Mouse (Mus musculus): ENCODE data around the gene Lrrc38. TPM values are rescaled to one million over a fixed set of nuclear protein-coding genes. Genes with fewer than 3 reads are reported as not detected.

Lrrc38 gene
- polyA plus RNA-seq, 1 experiment from 2014 or later = 0.40 TPM

DNA sequence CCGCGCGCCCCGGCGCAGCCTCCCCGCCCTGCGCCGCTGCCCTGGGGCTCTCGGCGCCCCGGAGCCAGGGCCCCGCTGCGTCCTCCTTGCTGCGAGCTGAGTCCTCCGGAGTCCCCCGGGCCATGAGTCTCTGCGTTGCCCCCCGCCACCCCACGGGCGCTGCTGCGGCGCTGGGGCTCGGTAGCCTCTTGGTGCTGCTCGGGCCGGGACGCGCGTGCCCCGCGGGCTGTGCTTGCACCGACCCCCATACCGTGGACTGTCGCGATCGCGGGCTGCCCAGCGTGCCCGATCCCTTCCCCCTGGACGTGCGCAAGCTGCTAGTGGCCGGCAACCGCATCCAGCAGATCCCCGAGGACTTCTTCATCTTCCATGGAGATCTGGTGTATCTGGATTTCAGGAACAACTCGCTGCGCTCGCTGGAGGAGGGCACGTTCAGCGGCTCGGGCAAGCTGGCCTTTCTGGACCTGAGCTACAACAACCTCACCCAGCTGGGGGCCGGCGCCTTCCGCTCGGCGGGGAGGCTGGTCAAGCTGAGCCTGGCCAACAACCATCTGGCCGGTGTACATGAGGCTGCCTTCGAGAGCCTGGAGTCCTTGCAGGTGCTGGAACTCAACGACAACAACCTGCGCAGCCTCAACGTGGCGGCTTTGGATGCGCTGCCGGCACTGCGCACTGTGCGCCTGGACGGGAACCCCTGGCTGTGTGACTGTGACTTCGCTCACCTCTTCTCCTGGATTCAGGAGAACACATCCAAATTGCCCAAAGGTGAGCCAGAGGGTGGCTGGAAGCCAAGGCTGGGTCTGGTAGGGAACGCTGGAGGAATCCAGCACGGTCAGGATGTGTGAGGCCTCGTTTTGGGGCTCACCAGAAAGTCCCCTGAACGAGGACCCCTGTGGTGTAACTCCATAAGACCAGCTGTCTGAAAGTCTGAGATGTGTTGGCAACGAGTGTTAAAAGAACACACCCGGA is 774 bp downstream of the Lrrc38 start:
- Histone ChIP-seq H3K4me3 (peak overlapping the region; percentile 61), H3K4me1 (peaks cover 23% of the 10 kb centered on the region), H3K36me3 (no peaks in the 10 kb centered on the region), H3K9ac (peak overlapping the region; percentile 74), H3K27me3 (replicated peaks) (peaks cover 64% of the 10 kb centered on the region), H3K9me3 (no peaks in the 10 kb centered on the region), H3K27ac (replicated peaks) (no peak overlapping the region), H3K4me2 (peak overlapping the region; percentile 98)
- WGBS = 2% methylated on average over 72 of the region's 72 CpGs
- no peak for ATAC-seq (ENCODE audit: extremely low read depth, insufficient number of reproducible peaks, low FRiP score, low TSS enrichment)

DNA sequence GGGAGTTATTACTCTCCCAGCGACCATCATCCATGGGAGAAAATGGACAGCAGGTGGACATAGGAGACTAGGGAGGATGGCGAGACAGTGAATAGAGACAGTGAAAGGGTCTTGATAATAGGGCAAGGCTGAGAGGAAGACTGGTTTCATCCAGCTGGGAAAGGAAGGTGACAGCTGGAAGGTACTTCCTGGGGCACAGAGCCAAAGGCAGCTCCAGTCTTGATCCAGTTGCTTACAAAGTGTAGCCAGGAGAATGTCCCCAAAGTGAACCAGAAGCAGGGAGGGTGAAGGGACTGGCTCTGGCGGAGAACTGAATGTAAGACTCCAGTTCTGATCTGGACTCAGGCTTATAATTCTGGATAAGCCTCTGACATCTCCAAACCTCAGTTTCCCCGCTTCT is 2.7 kb downstream of the Lrrc38 start:
- 72% methylated on average over 4 of the region's 4 CpGs for WGBS
- H3K27me3 ChIP-seq (replicated peaks) = peaks cover 61% of the 10 kb centered on the region
- no peak overlapping the region for H3K9ac ChIP-seq
- no peak overlapping the region for H3K4me3 ChIP-seq
- ATAC-seq (ENCODE audit: extremely low read depth, insufficient number of reproducible peaks, low FRiP score, low TSS enrichment) = no peak
- no peak overlapping the region for H3K27ac ChIP-seq (replicated peaks)
- no peaks in the 10 kb centered on the region for H3K36me3 ChIP-seq
- H3K4me1 ChIP-seq = peaks cover 23% of the 10 kb centered on the region
- H3K9me3 ChIP-seq = no peaks in the 10 kb centered on the region
- H3K4me2 ChIP-seq = no peak overlapping the region

DNA sequence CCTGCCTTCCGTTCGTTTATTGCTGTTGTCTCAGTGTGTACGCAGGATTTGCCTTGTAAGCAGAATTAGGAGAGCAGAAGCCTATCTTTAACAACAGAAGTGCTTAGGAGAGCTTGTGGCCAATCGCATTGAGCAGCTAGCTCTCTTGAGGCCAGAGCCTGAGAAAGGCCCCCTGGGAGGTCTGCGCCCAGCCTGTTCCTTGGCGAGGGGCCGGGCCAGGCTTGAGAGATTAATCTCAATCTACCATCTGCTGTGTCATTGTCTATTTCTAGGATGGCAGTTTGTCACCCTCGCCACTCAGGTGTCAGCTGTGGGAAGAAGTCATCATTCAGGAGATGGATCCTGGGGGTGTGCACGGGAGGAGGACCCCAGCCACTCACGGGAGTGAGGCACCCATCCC is 12.0 kb downstream of the Lrrc38 start:
- H3K36me3 ChIP-seq = no peaks in the 10 kb centered on the region
- no peak overlapping the region for H3K9ac ChIP-seq
- H3K27me3 ChIP-seq (replicated peaks) = no peaks in the 10 kb centered on the region
- WGBS = 59% methylated on average over 10 of the region's 10 CpGs
- H3K4me3 ChIP-seq = no peak overlapping the region
- H3K9me3 ChIP-seq = no peaks in the 10 kb centered on the region
- H3K4me1 ChIP-seq = 0 out of 2 replicates have a peak, but pooled peaks cover under 1% of the 10 kb centered on the region
- H3K27ac ChIP-seq (replicated peaks) = no peak overlapping the region
- ATAC-seq (ENCODE audit: extremely low read depth, insufficient number of reproducible peaks, low FRiP score, low TSS enrichment) = no peak
- no peak overlapping the region for H3K4me2 ChIP-seq

DNA sequence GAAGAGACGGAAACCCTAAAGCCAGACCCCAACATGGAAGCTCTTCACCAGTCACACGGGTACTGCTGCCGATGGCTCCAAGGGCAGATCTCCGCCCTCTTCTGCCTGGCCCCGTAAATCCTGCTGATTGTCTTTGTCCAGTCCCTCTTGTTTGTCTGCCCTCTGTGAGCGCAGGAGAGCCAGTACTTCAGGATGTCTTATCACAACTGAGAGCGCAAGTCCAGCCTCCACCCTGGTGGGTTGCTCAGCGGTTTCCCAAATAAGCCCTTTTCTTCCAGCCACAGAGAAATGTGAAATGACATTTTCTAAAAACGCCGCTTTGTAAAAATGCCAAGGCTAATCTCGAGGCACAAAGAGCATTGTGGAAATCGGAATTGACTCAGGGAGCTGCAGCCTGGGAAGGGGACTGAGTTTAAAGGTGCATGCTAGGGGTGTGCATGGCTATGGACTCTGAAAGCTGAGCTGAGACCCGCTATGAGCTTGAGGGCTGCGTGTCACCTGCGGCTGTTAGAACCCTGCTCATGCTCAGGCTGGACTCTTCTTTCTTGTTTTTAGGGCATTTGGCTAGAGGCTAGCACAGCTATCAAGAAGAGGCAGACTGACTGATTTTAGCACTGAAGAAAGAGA is 17.0 kb downstream of the Lrrc38 start:
- Histone ChIP-seq H3K4me3 (no peak overlapping the region), H3K9ac (no peak overlapping the region), H3K27me3 (replicated peaks) (0 out of 2 replicates have a peak, but pooled peaks cover 4% of the 10 kb centered on the region), H3K27ac (replicated peaks) (no peak overlapping the region), H3K9me3 (no peaks in the 10 kb centered on the region), H3K4me1 (0 out of 2 replicates have a peak, but pooled peaks cover 3% of the 10 kb centered on the region), H3K36me3 (no peaks in the 10 kb centered on the region), H3K4me2 (peak overlapping the region; percentile 28)
- no peak for ATAC-seq (ENCODE audit: extremely low read depth, insufficient number of reproducible peaks, low FRiP score, low TSS enrichment)
- WGBS = 36% methylated on average over 15 of the region's 15 CpGs

DNA sequence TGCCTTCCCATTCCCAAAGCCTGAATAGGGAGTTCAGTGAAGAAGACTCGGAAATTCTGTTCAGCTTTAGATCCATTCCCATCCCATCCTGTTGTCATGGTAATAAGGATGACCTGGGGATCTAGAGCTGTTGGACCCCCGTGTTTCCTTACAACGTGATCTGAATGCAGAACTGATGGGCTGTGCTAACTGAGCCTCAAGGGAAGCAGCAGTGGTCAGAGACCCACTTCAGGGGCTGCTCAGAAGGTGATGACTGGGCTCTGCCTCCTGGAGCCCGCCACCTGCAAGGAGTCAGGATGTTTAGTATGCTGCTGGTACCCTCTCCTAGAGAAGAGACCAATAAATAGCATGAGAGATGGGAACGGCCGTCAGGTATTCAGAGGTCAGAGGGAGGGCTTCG is 29.9 kb downstream of the Lrrc38 start:
- 43% methylated on average over 7 of the region's 7 CpGs for WGBS
- H3K27ac ChIP-seq (replicated peaks) = no peak overlapping the region
- ATAC-seq (ENCODE audit: extremely low read depth, insufficient number of reproducible peaks, low FRiP score, low TSS enrichment) = no peak

DNA sequence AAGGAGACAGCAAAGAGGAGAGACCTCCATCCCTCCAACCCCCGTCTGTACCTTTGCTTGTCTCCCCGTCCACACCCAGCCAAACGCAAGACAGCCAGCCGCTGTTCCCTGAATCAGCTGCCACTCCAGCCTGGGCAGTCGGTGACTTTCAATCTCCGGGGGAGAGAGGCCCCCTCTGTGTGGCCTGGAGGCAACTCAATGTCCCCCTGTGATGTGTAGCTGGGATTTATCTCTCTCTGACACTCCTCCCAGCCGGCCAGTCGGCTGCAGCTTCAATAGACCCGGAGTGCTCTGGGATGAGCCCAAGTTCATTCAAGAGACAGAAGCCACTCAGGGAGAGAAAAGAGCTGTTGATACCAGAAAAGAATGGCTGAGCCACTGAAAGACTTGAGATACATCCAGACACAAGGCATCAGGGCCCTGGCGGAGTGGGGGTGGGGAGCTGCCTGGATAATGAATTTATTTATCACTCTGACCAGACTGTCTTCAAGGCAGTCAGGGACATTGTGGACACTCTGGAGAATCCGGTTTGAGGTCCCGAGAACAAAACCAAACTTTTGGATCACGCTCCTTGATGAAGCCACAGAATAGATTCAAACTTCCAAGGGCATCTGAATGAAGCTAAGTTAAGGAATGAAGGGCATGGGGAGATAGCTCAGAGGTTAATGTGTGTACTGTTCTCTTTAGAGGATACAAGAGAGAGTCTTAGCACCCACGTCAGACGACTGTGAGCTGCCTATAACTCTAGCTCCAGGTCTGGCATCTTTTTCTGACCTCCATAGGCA is 30.6 kb downstream of the Lrrc38 start:
- peaks cover 24% of the 10 kb centered on the region for H3K27me3 ChIP-seq (replicated peaks)
- no peak overlapping the region for H3K27ac ChIP-seq (replicated peaks)
- 0 out of 2 replicates have a peak, but pooled peaks cover 7% of the 10 kb centered on the region for H3K4me1 ChIP-seq
- ATAC-seq (ENCODE audit: extremely low read depth, insufficient number of reproducible peaks, low FRiP score, low TSS enrichment) = no peak
- no peaks in the 10 kb centered on the region for H3K36me3 ChIP-seq
- 21% methylated on average over 15 of the region's 15 CpGs for WGBS
- no peaks in the 10 kb centered on the region for H3K9me3 ChIP-seq
- no peak overlapping the region for H3K4me3 ChIP-seq
- H3K9ac ChIP-seq = no peak overlapping the region
- peak overlapping the region; percentile 28 for H3K4me2 ChIP-seq

More for the DNA sequence above, 29.9 kb downstream of the Lrrc38 start:
- H3K9ac ChIP-seq = no peak overlapping the region
- peak overlapping the region; percentile 28; the same call in 1 of the 2 replicates for H3K4me2 ChIP-seq
- peaks cover 24% of the 10 kb centered on the region for H3K27me3 ChIP-seq (replicated peaks)
- H3K9me3 ChIP-seq = no peaks in the 10 kb centered on the region
- no peaks in the 10 kb centered on the region for H3K36me3 ChIP-seq
- H3K4me1 ChIP-seq = 0 out of 2 replicates have a peak, but pooled peaks cover 7% of the 10 kb centered on the region
- no peak overlapping the region for H3K4me3 ChIP-seq

DNA sequence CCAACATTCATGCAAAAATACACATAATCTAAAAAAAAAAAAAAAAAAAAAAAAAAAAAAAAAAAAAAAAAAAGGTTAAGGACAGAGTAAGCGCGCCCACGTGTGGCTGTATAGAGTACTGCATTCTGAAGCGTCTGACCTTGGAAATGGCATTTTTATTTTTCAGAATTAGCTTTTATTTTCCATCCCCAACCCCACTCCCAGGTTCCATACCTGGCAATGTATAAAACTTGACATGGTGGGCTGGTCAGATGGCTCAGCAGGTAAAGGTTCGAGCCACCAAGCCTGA is 31.1 kb downstream of the Lrrc38 start:
- WGBS = 4% methylated on average over 5 of the region's 5 CpGs

DNA sequence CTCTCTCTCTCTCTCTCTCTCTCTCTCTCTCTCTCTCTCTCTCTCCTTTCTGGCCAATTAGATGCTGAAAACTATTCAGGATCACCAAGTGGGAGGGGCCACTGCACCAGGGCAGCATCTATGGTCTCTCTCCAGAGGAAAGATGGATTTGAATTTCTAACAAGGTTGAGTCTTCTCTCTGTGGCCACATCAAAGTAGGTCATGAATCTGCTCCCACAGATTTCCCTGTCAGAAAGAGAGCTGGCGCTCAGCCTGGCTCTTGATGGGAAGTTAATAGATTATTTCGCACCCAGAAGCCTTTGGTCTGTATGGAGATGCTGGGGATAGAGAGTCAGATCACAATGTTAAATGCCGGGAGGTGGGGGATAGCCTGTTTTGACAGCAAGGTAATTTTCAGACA is 32.6 kb downstream of the Lrrc38 start:
- Histone ChIP-seq H3K9me3 (no peaks in the 10 kb centered on the region), H3K4me1 (0 out of 2 replicates have a peak, but pooled peaks cover 7% of the 10 kb centered on the region), H3K36me3 (no peaks in the 10 kb centered on the region), H3K27me3 (replicated peaks) (peaks cover 24% of the 10 kb centered on the region), H3K4me3 (no peak overlapping the region), H3K4me2 (no peak overlapping the region), H3K9ac (no peak overlapping the region), H3K27ac (replicated peaks) (no peak overlapping the region)
- 70% methylated on average over 3 of the region's 3 CpGs for WGBS
- ATAC-seq (ENCODE audit: extremely low read depth, insufficient number of reproducible peaks, low FRiP score, low TSS enrichment) = no peak

More for the DNA sequence above, 31.1 kb downstream of the Lrrc38 start:
- Histone ChIP-seq H3K27me3 (replicated peaks) (peaks cover 24% of the 10 kb centered on the region), H3K9me3 (no peaks in the 10 kb centered on the region), H3K4me2 (no peak overlapping the region), H3K4me1 (0 out of 2 replicates have a peak, but pooled peaks cover 7% of the 10 kb centered on the region), H3K36me3 (no peaks in the 10 kb centered on the region), H3K27ac (replicated peaks) (no peak overlapping the region), H3K4me3 (no peak overlapping the region), H3K9ac (no peak overlapping the region)
- ATAC-seq (ENCODE audit: extremely low read depth, insufficient number of reproducible peaks, low FRiP score, low TSS enrichment) = no peak

DNA sequence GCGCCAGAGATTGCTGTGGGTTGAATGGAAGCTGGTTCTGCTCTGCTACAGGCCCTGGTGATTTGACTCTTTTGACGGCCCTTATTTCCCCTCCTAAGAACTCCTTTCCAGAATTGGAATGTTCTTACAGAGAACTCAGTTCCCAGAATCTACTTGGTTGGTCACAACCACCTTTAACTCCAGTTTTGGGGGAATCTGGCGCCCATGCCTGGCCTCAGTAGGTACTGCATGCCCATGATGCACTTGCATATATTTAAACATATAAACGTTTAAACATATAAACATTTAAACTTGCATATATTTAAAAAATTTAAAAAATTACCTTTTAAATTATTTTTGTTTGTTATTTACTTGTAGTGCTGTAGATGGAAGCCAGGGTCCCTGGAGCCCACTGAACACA is 34.1 kb downstream of the Lrrc38 start:
- no peaks in the 10 kb centered on the region for H3K9me3 ChIP-seq
- 0 out of 2 replicates have a peak, but pooled peaks cover 7% of the 10 kb centered on the region for H3K4me1 ChIP-seq
- no peak overlapping the region for H3K4me2 ChIP-seq
- WGBS = 41% methylated on average over 4 of the region's 4 CpGs
- H3K36me3 ChIP-seq = no peaks in the 10 kb centered on the region
- ATAC-seq (ENCODE audit: extremely low read depth, insufficient number of reproducible peaks, low FRiP score, low TSS enrichment) = no peak
- no peak overlapping the region for H3K9ac ChIP-seq
- H3K27me3 ChIP-seq (replicated peaks) = peaks cover 20% of the 10 kb centered on the region
- no peak overlapping the region for H3K27ac ChIP-seq (replicated peaks)
- no peak overlapping the region for H3K4me3 ChIP-seq

DNA sequence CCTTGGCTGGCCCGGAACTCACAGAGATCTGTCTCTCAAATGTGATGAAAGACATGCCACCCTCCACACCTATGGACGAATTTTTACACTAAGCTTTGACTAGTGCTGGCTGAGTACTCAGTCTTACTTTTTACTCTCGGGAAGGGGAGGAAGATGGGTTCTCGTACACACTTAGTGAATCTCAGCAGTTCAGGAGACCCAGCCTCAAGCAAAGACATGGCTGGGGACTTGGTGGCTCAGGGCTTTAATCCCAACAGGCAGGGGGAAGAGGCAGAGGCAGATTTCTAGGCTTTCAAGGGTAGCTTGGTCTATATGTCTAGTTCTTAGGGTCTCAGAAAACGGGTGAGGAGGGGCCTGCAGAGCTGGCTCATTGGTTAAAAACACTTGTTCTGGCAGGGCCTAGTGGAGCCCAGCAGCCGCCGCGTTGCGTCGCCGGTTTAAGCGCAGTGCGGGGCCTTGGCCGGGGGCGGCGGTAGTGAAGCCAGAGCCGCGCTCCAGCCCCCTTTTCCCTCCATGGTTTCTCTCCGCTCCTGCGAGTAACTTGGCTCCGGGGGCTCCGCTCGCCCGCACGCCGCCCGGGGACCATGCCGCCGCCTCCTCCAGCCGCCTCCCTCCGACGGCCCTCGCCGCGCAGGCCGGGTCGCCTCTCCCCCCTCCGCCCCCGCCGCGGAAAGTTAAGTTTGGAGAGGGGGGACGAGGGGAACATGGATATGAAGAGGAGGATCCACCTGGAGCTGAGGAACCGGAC is 39.6 kb downstream of the Lrrc38 start:
- no peak overlapping the region for H3K27ac ChIP-seq (replicated peaks)
- H3K36me3 ChIP-seq = no peaks in the 10 kb centered on the region
- peak overlapping the region; percentile 76 for H3K9ac ChIP-seq
- no peaks in the 10 kb centered on the region for H3K4me1 ChIP-seq
- 0 out of 2 replicates have a peak, but pooled peaks cover 3% of the 10 kb centered on the region for H3K27me3 ChIP-seq (replicated peaks)
- WGBS = 7% methylated on average over 42 of the region's 43 CpGs
- peaks cover 1% of the 10 kb centered on the region; the same call in 1 of the 2 replicates for H3K9me3 ChIP-seq
- H3K4me3 ChIP-seq = peak overlapping the region; percentile 53
- ATAC-seq (ENCODE audit: extremely low read depth, insufficient number of reproducible peaks, low FRiP score, low TSS enrichment) = peak; percentile 37; the same call in 1 of the 2 replicates
- peak overlapping the region; percentile 70 for H3K4me2 ChIP-seq

Data from heart, embryonic 13.5 days (tissue).